Mouse (Mus musculus) MEL (cell line): ENCODE measurements around the gene Tdp1. TPM values are rescaled to one million over a fixed set of nuclear protein-coding genes. Genes with fewer than 3 reads are reported as not detected.

Experiments used
- DNase-seq: peaks from one replicate; pipeline ENCODE4 v3.0.0; 2011; ENCODE audit warnings: low read depth, low spot score
- H3K27ac ChIP-seq: 2 replicates; pipeline ENCODE4 v1.5.1; 2012; ENCODE audit warnings: low read depth, mild to moderate bottlenecking, control low read depth, low read length, moderate library complexity; ENCODE audit not compliant: control insufficient read depth
- H3K27me3 ChIP-seq, 2 experiments: fragments of 150-350 bp in 1 of 2; sonication (generic) in 1 of 2; 2 replicates each; pipeline ENCODE4 v1.6.1; 2012; ENCODE audit warnings: low read length in 2 of 2, mild to moderate bottlenecking in 2 of 2, improper control_type of control experiment in 1 of 2, moderate library complexity in 1 of 2; ENCODE audit not compliant: insufficient read depth in 2 of 2, control insufficient read depth in 1 of 2
- H3K36me3 ChIP-seq, 2 experiments: 2 replicates each; pipeline ENCODE4 v1.6.1; 2012 to 2014; ENCODE audit warnings: low read length in 2 of 2, improper control_type of control experiment in 1 of 2, inconsistent platforms in 1 of 2, mild to moderate bottlenecking in 1 of 2; ENCODE audit not compliant: insufficient read depth in 2 of 2, control insufficient read depth in 1 of 2
- H3K4me1 ChIP-seq, 2 experiments: fragments of 150-350 bp in 1 of 2; sonication (generic) in 1 of 2; 2 replicates each; pipeline ENCODE4 v1.6.1; 2012; ENCODE audit warnings: low read length in 2 of 2, improper control_type of control experiment in 1 of 2, mild to moderate bottlenecking in 1 of 2; ENCODE audit not compliant: insufficient read depth in 2 of 2, control insufficient read depth in 1 of 2
- H3K4me3 ChIP-seq, 2 experiments: fragments of 150-350 bp in 1 of 2; sonication (generic) in 1 of 2; 2 replicates each; pipeline ENCODE4 v1.5.1; 2012; ENCODE audit warnings: low read depth in 2 of 2, low read length in 2 of 2, mild to moderate bottlenecking in 2 of 2, moderate library complexity in 2 of 2, control low read depth in 1 of 2, improper control_type of control experiment in 1 of 2; ENCODE audit not compliant: control insufficient read depth in 1 of 2, insufficient read depth in 1 of 2
- H3K79me2 ChIP-seq: 2 replicates; pipeline ENCODE4 v1.6.1; 2012; ENCODE audit warnings: mild to moderate bottlenecking, low read length, moderate library complexity; ENCODE audit not compliant: control insufficient read depth, poor library complexity, insufficient read depth
- H3K9ac ChIP-seq: 2 replicates; pipeline ENCODE4 v1.6.1; 2012; ENCODE audit warnings: low read depth, mild to moderate bottlenecking, control low read depth, low read length, moderate library complexity; ENCODE audit not compliant: control insufficient read depth, poor library complexity, severe bottlenecking
- H3K9me3 ChIP-seq: fragments of 150-350 bp; sonication (generic); replicated peaks from 2 replicates; pipeline ENCODE4 v1.6.1; 2012; ENCODE audit warnings: mild to moderate bottlenecking, low read length, improper control_type of control experiment, moderate library complexity; ENCODE audit not compliant: insufficient read depth
- BHLHE40 ChIP-seq: IDR thresholded peaks from 2 replicates; pipeline ENCODE4 v1.6.1; 2012; ENCODE audit warnings: low read depth, mild to moderate bottlenecking, inconsistent platforms, low read length, improper control_type of control experiment, borderline replicate concordance
- CHD1 ChIP-seq: IDR thresholded peaks from 2 replicates; pipeline ENCODE4 v1.6.1; 2012; ENCODE audit warnings: low read depth, mild to moderate bottlenecking, inconsistent platforms, low read length, improper control_type of control experiment
- CHD2 ChIP-seq: IDR thresholded peaks from 2 replicates; pipeline ENCODE4 v1.6.1; 2011; ENCODE audit warnings: low read length, improper control_type of control experiment
- CTCF ChIP-seq, 3 experiments: IDR thresholded peaks in 2 of 3; conservative IDR thresholded peaks in 1 of 3; 2 replicates each; pipeline ENCODE4 v1.5.1; 2011 to 2012; ENCODE audit warnings: low read length in 3 of 3, low read depth in 2 of 3, mild to moderate bottlenecking in 2 of 3, improper control_type of control experiment in 1 of 3, inconsistent platforms in 1 of 3, mixed read lengths in 1 of 3, moderate library complexity in 1 of 3; ENCODE audit not compliant: control insufficient read depth in 1 of 3, insufficient read depth in 1 of 3, poor library complexity in 1 of 3, severe bottlenecking in 1 of 3
- E2F4 ChIP-seq: IDR thresholded peaks from 2 replicates; pipeline ENCODE4 v1.6.1; 2011; ENCODE audit warnings: low read depth, low read length, improper control_type of control experiment, borderline replicate concordance
- ETS1 ChIP-seq: IDR thresholded peaks from 2 replicates; pipeline ENCODE4 v1.6.1; 2012; ENCODE audit warnings: low read depth, mild to moderate bottlenecking, inconsistent platforms, low read length, improper control_type of control experiment, moderate library complexity
- GABPA ChIP-seq: IDR thresholded peaks from 2 replicates; pipeline ENCODE4 v1.6.1; 2012; ENCODE audit warnings: low read depth, mild to moderate bottlenecking, inconsistent platforms, low read length, improper control_type of control experiment, moderate library complexity
- GATA1 ChIP-seq: IDR thresholded peaks from 2 replicates; pipeline ENCODE4 v1.6.1; 2011; ENCODE audit warnings: low read depth, low read length, improper control_type of control experiment
- HCFC1 ChIP-seq: IDR thresholded peaks from 2 replicates; pipeline ENCODE4 v1.6.1; 2012; ENCODE audit warnings: low read depth, mild to moderate bottlenecking, inconsistent platforms, low read length, improper control_type of control experiment, moderate library complexity
- JUND ChIP-seq: IDR thresholded peaks from 2 replicates; pipeline ENCODE4 v1.6.1; 2011; ENCODE audit warnings: low read depth, mild to moderate bottlenecking, improper control_type of control experiment, low read length
- KAT2A ChIP-seq: conservative IDR thresholded peaks from 2 replicates; pipeline ENCODE4 v1.6.1; 2012; ENCODE audit warnings: low read depth, low read length, improper control_type of control experiment, inconsistent platforms
- MAFK ChIP-seq: IDR thresholded peaks from 2 replicates; pipeline ENCODE4 v1.6.1; 2011; ENCODE audit warnings: low read depth, mild to moderate bottlenecking, low read length, improper control_type of control experiment, borderline replicate concordance
- MAX ChIP-seq: IDR thresholded peaks from 2 replicates; pipeline ENCODE4 v1.6.1; 2011; ENCODE audit warnings: low read length, improper control_type of control experiment
- MAZ ChIP-seq: IDR thresholded peaks from 2 replicates; pipeline ENCODE4 v1.6.1; 2012; ENCODE audit warnings: low read depth, mild to moderate bottlenecking, inconsistent platforms, low read length, improper control_type of control experiment
- MEF2A ChIP-seq: IDR thresholded peaks from 2 replicates; pipeline ENCODE4 v1.6.1; 2014; ENCODE audit warnings: low read depth, mild to moderate bottlenecking, inconsistent platforms, low read length, improper control_type of control experiment; ENCODE audit not compliant: poor library complexity, insufficient replicate concordance, severe bottlenecking; ENCODE audit errors: extremely low read depth
- MXI1 ChIP-seq: IDR thresholded peaks from 2 replicates; pipeline ENCODE4 v1.6.1; 2011; ENCODE audit warnings: mild to moderate bottlenecking, low read depth, low read length, improper control_type of control experiment
- MYB ChIP-seq: IDR thresholded peaks from 2 replicates; pipeline ENCODE4 v1.6.1; 2011; ENCODE audit warnings: mild to moderate bottlenecking, low read depth, low read length, improper control_type of control experiment
- MYC ChIP-seq: IDR thresholded peaks from 2 replicates; pipeline ENCODE4 v1.6.1; 2011; ENCODE audit warnings: low read depth, mild to moderate bottlenecking, low read length, improper control_type of control experiment, moderate library complexity
- NRF1 ChIP-seq: IDR thresholded peaks from 2 replicates; pipeline ENCODE4 v1.6.1; 2014; ENCODE audit warnings: low read depth, mild to moderate bottlenecking, inconsistent platforms, low read length, improper control_type of control experiment, moderate library complexity; ENCODE audit not compliant: poor library complexity, insufficient read depth, severe bottlenecking
- POLR2A ChIP-seq, 2 experiments: IDR thresholded peaks; 2 replicates each; pipeline ENCODE4 v1.6.1; 2011 to 2012; ENCODE audit warnings: low read length in 2 of 2, mild to moderate bottlenecking in 2 of 2, control low read depth in 1 of 2, improper control_type of control experiment in 1 of 2, low read depth in 1 of 2, moderate library complexity in 1 of 2; ENCODE audit not compliant: control insufficient read depth in 1 of 2, insufficient read depth in 1 of 2, poor library complexity in 1 of 2
- POLR2AphosphoS2 ChIP-seq: IDR thresholded peaks from 2 replicates; pipeline ENCODE4 v1.6.1; 2011; ENCODE audit warnings: low read length, improper control_type of control experiment
- POLR2AphosphoS5 ChIP-seq: IDR thresholded peaks from 2 replicates; pipeline ENCODE4 v1.6.1; 2012; ENCODE audit warnings: low read depth, borderline replicate concordance, mild to moderate bottlenecking, inconsistent platforms, low read length, moderate library complexity, mixed read lengths
- RAD21 ChIP-seq: IDR thresholded peaks from 2 replicates; pipeline ENCODE4 v1.6.1; 2011; ENCODE audit warnings: mild to moderate bottlenecking, low read depth, low read length, improper control_type of control experiment
- RCOR1 ChIP-seq: IDR thresholded peaks from 2 replicates; pipeline ENCODE4 v1.6.1; 2012; ENCODE audit warnings: low read depth, mild to moderate bottlenecking, inconsistent platforms, low read length, improper control_type of control experiment
- SIN3A ChIP-seq: IDR thresholded peaks from 2 replicates; pipeline ENCODE4 v1.6.1; 2012; ENCODE audit warnings: low read length, improper control_type of control experiment, inconsistent platforms
- SMC3 ChIP-seq: IDR thresholded peaks from 2 replicates; pipeline ENCODE4 v1.6.1; 2011; ENCODE audit warnings: low read depth, low read length, improper control_type of control experiment
- TAL1 ChIP-seq: IDR thresholded peaks from 2 replicates; pipeline ENCODE4 v1.6.1; 2012; ENCODE audit warnings: mild to moderate bottlenecking, inconsistent platforms, low read length, moderate library complexity, mixed read lengths
- TBP ChIP-seq: IDR thresholded peaks from 2 replicates; pipeline ENCODE4 v1.8.0; 2011; ENCODE audit warnings: low read depth, low read length, improper control_type of control experiment
- TCF12 ChIP-seq: IDR thresholded peaks from 2 replicates; pipeline ENCODE4 v1.6.1; 2014; ENCODE audit warnings: low read depth, mild to moderate bottlenecking, inconsistent platforms, low read length, improper control_type of control experiment, moderate library complexity
- USF1 ChIP-seq: IDR thresholded peaks from 2 replicates; pipeline ENCODE4 v1.6.1; 2014; ENCODE audit warnings: low read depth, mild to moderate bottlenecking, inconsistent platforms, low read length, improper control_type of control experiment, moderate library complexity
- USF2 ChIP-seq, 2 experiments: IDR thresholded peaks; 2 replicates each; pipeline ENCODE4 v1.6.1; 2011 to 2012; ENCODE audit warnings: improper control_type of control experiment in 2 of 2, low read length in 2 of 2, borderline replicate concordance in 1 of 2, inconsistent platforms in 1 of 2, low read depth in 1 of 2, mild to moderate bottlenecking in 1 of 2; ENCODE audit not compliant: insufficient read depth in 1 of 2
- ZC3H11A ChIP-seq: IDR thresholded peaks from 2 replicates; pipeline ENCODE4 v1.6.1; 2012; ENCODE audit warnings: low read depth, mild to moderate bottlenecking, inconsistent platforms, low read length, improper control_type of control experiment
- ZMIZ1 ChIP-seq: IDR thresholded peaks from 2 replicates; pipeline ENCODE4 v1.6.1; 2012; ENCODE audit warnings: low read depth, mild to moderate bottlenecking, inconsistent platforms, low read length, improper control_type of control experiment, moderate library complexity
- ZNF384 ChIP-seq: IDR thresholded peaks from 2 replicates; pipeline ENCODE4 v1.6.1; 2012; ENCODE audit warnings: low read depth, mild to moderate bottlenecking, inconsistent platforms, low read length, improper control_type of control experiment
- polyA plus RNA-seq, 2 experiments: library from polyadenylated mRNA; stranded (reverse) in 1 of 2; unstranded in 1 of 2; fragments of >175 nt in 1 of 2; fragments of >200 nt in 1 of 2; gene quantifications; 2 replicates each; pipeline versions ENCODE4 v1.2.1 to v1.2.4; 2012; ENCODE audit warnings: low replicate concordance in 2 of 2, low read depth in 1 of 2; ENCODE audit not compliant: insufficient read length in 2 of 2, insufficient read depth in 1 of 2, missing spikeins in 1 of 2
- total RNA-seq: library from RNA; depleted of rRNA; stranded (reverse); fragments of 300-350 nt; gene quantifications from 2 replicates; pipeline ENCODE4 v1.2.3, GENCODE M21; 2012; rRNA removed

The Tdp1 gene
- total RNA-seq (33.2 and 39.1 TPM in 2 replicates), polyA plus RNA-seq (100 to 1,000 TPM in 1 of 2 experiments, 10 to 100 TPM in 1; 94.3 to 142 TPM)

DNA sequence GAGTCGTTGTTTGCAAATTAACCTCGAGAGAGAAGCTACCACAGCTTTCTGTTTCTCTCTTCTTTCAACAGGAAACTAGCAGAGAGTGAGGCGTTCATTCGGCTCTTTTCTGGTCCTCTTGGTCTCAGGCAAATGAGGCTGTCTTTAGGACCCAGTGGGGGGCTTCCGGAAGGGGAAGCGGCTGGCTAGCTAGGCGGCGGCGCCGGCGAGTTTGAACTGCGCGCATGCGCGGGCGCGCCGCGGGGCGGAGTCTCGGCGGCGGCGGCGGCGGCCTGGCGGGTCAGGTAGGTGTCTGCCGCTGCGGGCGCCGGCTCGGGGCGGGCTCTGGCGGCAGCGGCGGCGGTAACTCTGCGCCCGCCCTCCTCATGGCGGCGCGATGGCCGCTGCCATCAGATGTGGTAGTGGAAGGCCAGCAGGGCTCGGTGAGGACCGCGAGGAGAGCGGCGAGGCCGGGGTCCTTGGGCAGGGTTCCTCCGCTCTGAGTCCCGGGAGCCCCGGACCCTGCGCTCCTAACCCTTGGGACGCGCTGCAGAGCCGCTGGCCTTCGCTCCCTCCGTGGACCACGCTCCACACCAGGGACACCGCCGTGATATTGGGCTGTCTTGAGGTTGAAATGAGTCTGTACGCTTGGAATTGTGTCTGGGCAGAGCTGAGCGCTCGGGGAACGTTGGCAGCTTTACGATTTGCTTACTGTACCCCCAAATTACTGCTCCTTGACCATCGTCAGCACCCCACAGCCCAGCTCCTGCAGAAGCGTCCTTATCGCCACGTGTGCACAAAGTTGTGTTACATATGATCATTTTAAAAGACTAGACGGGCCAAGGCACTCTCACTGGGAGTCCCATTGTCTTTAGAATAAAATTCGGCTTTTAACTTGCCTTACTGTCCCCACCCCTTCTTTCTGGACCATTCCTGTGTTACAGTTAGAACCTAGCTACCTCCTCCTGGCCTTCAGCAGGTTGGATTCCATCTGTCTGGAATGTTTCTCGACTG, at the start of gene Tdp1, which contains the start of gene Efcab11:
Tdp1 (plus strand) TSS at position 249 of the 993 bp plus-strand sequence.
Efcab11 (minus strand) TSS at position 171 of the 993 bp plus-strand sequence.
- Histone ChIP-seq H3K4me3 (peak within 1 kb of the TSS; percentile 85 to 92), H3K27ac (peak within 1 kb of the TSS; percentile 87), H3K36me3 (peaks cover 0 to 7% of the 10 kb centered on the region in 2 experiments; a peak in 2 of 4 replicates), H3K4me1 (peaks cover 5 to 10% of the 10 kb centered on the region in 2 experiments), H3K9me3 (no peaks in the 10 kb centered on the region), H3K9ac (peak within 1 kb of the TSS; percentile 84), H3K79me2 (peaks cover 5% of the 10 kb centered on the region), H3K27me3 (no peaks in the 10 kb centered on the region)
- DNase-seq: peak; percentile 94
- no peak for TF ChIP-seq MEF2A
- no peak for TF ChIP-seq TAL1
- no peak; the same call in 1 of the 2 replicates for TF ChIP-seq POLR2AphosphoS2
- TF ChIP-seq E2F4: 0 out of 2 replicates have a peak, but pooled peaks have one; percentile 52
- no peak for TF ChIP-seq USF1
- TF ChIP-seq MAFK: no peak
- TF ChIP-seq ETS1: peak; percentile 55
- no peak for TF ChIP-seq CTCF (IDR thresholded peaks at IDR 0.05 in 2 of 3, conservative IDR thresholded peaks at IDR 0.05 in 1 of 3; ENCODE audit: control insufficient read depth in 1 of 3, insufficient read depth in 1 of 3, low read depth in 2 of 3, low read length in 3 of 3, poor library complexity in 1 of 3, severe bottlenecking in 1 of 3)
- TF ChIP-seq TBP: peak; percentile 89
- no peak for TF ChIP-seq CHD1
- TF ChIP-seq CHD2: no peak
- TF ChIP-seq ZC3H11A: no peak
- no peak for TF ChIP-seq MYB
- TF ChIP-seq RCOR1: no peak
- TF ChIP-seq KAT2A: peak; percentile 58
- no peak for TF ChIP-seq GABPA
- peak; percentile 86 for TF ChIP-seq NRF1
- TF ChIP-seq POLR2A (IDR thresholded peaks at IDR 0.05; ENCODE audit: control insufficient read depth in 1 of 2, insufficient read depth in 1 of 2, low read depth in 1 of 2, low read length in 2 of 2, poor library complexity in 1 of 2): peak; percentile 80 to 98
- peak; percentile 75 for TF ChIP-seq TCF12
- peak; percentile 84 for TF ChIP-seq HCFC1
- peak; percentile 85 for TF ChIP-seq MAX
- no peak; the same call in 1 of the 2 replicates for TF ChIP-seq SMC3
- peak; percentile 87 for TF ChIP-seq MXI1
- no peak for TF ChIP-seq BHLHE40
- no peak for TF ChIP-seq RAD21
- TF ChIP-seq JUND: no peak
- TF ChIP-seq GATA1: peak; percentile 66
- peak; percentile 95 for TF ChIP-seq SIN3A
- TF ChIP-seq MAZ: peak; percentile 75
- TF ChIP-seq ZNF384: no peak
- no peak for TF ChIP-seq POLR2AphosphoS5
- no peak for TF ChIP-seq USF2 (IDR thresholded peaks at IDR 0.05; ENCODE audit: borderline replicate concordance in 1 of 2, insufficient read depth in 1 of 2, low read depth in 1 of 2, low read length in 2 of 2)
- peak; percentile 76 for TF ChIP-seq MYC
- peak; percentile 74; the same call in 1 of the 2 replicates for TF ChIP-seq ZMIZ1
